Mouse (Mus musculus): Measurements from ENCODE around the gene Tpsg1.

Tpsg1 gene

DNA sequence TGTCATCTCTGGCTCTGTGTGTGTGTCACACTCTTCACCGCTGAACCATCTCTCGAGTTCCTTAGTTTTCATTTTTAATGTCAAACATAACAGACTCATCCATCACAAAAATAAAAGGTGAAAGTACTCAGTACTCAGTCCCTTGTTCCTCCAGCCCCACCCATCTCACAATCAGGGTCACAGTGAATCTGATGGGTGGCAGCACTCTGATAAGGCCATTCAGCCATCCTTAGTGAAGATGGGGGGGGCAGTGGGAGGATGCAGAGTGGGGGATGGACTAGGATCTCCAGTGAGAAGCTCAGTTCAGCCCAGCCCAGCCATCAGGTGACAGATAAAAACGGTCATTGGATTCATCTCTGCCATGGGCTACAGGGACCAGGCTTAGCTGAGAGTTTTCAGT is at the start of gene Tpsg1:
Tpsg1 (plus strand) TSS at position 301 of the 400 bp plus-strand sequence.
- no peak for DNase-seq

DNA sequence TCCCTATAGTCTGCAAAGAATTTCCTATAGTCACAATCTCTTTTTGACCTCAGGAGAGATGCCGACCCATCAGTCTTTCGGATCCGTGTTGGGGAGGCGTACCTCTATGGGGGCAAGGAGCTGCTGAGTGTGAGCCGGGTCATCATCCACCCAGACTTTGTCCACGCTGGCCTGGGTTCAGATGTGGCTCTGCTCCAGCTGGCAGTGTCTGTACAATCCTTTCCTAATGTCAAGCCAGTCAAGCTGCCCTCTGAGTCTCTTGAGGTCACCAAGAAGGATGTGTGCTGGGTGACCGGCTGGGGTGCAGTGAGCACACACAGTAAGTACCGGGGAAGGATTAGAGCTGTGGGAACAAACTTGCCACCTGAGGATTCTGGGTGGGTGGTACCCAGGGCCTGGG is 48.3 kb upstream of the Tpsg1 start:
- DNase-seq, result no peak

DNA sequence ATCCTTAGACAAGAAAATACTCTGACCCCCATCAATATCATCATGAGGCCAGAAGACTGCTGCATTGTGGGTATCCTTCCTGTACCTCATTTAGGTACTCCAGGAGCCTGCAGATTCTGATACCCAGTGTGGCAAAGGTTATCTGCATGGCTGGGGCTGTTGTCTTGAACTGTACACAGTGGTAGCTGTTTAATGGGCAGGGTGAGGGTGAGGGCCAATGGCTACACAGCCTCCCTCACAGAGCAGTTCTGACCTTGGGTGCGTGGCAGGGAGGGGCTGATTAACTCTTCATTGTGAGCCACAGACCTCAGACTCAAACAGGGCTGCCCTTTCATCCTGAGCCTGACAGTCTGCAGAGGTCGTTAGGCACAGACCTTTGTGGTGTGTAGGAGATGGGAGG is 46.1 kb upstream of the Tpsg1 start:
- no peak for DNase-seq

DNA sequence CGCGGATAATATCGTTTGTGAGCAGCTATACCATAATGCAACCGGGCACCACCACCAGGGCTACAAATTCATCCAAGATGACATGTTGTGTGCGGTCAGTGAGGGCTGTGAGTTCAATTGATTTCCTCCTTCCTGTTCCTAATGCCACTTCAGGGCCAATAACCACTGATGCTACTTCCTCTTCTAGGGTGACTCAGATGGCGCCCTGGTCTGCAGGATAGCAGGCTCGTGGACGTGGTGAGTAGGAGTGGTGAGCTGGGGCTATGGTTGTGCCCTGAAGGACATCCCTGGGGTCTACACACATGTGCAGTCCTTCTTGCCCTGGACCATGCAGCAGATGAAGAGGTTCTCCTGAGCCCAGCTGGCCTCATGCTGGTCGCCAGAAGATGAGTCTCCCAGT is 36.8 kb upstream of the Tpsg1 start:
- no peak for DNase-seq

DNA sequence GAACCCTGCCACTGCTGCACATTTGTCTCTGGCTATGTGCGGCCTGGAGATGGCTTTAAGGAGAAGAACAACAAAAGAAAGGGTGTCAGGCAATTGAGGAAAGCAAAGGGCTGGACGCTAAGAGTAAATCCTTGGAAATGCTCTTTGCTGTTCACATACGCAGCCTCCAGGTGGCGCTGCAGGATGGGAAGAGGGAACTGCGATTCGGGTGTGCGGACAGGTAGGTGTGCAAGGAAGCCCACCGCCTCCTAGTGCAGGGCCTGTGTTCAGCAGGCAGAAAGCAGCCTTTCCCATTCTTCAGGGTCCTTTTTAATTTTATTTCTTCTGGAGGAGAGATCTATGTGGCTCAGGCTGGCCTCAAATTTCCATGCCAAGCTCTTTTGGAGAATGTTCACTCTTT is 35.1 kb upstream of the Tpsg1 start:
- peak; percentile 85 for DNase-seq

DNA sequence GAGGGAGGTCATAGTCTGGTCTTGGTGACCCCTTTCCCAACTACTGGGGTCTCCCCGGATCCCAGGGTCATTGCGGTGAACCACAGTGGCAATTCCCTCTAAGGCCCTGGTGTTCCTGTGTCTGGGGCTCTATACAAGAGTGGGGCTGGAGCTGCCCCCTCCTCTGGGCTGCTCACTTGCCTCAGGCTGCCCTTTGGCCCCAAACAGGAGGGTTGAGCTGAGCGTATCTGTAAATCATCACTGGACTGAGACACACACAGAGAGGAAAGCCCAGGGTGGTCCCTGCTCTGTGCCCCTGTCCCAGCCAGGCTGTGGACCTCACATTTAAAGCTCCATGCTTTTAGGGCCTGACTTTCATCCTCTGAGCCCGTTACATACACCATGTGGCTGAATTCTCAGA is 30.9 kb upstream of the Tpsg1 start:
- DNase-seq, result no peak

DNA sequence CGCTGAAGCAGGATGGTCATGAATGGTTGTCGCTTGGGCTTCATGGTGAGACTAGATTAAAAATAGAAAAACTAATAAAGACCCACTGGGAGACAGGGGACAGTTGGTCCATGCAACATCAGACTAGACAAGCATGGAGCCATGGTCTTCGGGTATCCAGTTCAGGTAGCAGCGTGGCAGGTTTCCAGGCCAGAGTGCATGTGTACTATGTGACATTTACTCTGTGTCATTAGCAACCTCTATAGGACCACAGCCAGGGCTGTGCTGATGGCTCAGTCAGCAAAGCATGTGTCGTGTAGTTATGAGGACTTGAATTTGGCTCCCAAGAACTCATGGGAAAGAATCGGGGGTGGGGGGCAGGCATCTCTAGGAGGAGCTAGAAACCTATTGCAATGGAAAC is 29.1 kb upstream of the Tpsg1 start:
- DNase-seq, result no peak

DNA sequence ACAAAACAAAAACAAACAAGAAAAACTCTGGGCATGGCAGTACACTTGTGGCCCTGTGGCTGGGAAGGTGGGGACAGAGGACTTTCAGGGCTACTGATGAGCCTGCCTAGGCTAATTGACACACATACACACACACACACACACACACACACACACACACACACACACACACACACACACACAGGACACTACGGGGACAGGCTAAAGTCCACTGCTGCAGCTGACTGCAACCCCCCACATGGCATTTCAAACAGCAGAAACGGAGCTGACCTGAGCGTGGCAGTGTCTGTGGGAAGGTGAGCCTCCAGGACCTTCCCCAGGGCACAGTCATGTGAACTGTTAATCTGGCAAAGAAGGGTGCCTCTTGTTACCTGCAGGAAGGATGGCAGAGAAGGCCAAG is 27.6 kb upstream of the Tpsg1 start:
- DNase-seq, result no peak

DNA sequence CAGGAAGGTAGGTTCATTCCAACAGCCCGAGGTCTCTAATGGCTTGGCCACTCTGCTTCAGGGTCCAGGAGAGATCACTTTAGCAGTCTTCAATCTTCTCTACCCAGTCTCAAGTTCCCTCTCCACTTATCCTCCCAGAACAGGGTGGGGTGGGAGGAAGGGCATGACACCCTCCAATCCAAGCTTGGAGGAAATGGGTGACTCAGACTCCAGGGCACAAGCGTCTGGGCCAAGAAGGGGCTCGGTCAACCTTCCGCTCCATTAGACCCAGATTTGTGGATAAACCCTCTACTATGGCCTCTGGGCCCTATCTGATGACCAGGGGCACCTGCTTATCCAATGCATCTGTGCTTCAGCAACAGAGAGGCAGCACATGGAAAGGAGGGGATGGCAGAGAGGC is 23.6 kb upstream of the Tpsg1 start, which contains the start of gene Tpsab1:
Tpsab1 (minus strand) TSS at position 101 of the 400 bp plus-strand sequence.
- DNase-seq, result no peak

DNA sequence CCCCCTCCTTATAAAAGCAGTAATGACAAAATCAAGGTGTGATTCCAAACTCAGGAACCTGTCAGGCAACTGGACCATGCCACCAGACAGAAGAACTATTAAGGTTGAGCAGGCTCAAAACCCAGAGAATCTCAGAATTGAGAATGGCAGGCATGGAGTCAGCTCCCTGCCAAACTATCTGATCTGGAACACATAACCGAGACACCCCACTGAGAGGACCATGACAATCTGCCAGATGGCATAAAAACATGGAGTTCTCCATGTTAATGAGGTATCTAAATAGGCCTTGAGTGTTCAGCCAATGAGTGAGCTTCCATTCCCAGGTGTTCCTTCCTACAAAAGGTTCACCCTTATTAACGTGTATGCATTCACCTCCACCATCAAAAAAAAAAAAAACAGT is 7.8 kb upstream of the Tpsg1 start:
- DNase-seq, result no peak

DNA sequence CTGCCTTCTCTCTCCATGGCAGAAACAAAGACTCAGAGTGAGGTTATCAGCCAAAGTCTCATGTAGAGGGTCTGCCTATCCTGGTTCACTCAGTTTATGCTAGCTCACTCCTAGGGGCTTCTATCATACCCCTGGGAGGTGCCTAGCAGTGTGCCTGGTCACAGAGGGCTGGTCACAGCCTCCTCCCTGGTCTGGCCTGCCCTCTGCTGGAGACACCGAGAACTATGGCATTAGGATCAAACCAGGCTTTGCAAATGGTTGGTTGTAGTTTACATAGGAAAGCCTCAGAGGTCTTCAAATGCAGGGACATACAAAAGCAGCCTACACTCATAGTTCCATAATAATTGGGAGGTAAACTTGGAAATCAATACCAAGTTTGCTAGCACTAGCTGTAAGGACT is 5.3 kb upstream of the Tpsg1 start:
- peak; percentile 57 for DNase-seq

DNA sequence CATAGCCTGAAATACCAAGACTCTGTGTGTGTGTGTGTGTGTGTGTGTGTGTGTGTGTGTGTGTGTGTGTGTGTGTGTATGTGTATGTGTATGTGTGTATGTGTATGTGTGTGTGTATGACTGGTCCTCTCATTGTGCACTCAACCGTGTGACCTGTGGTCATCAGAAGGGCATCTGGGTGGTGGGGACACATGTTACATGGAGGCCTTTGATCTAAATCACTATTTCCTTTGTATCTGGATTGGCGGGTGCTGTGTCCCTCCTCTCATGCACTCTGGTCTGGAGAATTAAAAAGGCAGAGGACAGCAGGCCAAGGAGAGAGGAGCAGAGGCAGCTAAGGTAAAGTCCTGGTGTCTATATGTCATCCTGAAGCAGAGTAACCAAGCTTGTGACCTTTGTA is 3.1 kb upstream of the Tpsg1 start, which contains the start of gene Tpsb2:
Tpsb2 (plus strand) TSS at position 301 of the 400 bp plus-strand sequence.
- no peak for DNase-seq

DNA sequence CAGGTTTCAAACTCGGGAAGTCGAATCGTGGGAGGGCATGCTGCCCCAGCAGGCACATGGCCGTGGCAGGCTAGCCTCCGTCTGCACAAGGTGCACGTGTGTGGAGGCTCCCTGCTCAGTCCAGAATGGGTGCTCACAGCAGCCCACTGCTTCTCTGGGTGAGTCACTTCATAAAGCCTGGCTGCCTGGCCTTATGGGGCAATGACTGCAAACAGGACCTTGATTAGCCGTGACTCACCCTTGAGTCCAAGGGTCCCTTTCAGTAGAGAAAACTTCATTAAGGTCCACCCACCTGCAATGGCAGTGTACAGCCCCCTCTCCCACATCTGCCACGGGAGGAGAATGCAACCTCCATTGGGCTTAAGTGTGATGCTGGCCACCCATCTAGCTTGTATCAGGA is 3.4 kb downstream of the Tpsg1 start:
- no peak for DNase-seq

DNA sequence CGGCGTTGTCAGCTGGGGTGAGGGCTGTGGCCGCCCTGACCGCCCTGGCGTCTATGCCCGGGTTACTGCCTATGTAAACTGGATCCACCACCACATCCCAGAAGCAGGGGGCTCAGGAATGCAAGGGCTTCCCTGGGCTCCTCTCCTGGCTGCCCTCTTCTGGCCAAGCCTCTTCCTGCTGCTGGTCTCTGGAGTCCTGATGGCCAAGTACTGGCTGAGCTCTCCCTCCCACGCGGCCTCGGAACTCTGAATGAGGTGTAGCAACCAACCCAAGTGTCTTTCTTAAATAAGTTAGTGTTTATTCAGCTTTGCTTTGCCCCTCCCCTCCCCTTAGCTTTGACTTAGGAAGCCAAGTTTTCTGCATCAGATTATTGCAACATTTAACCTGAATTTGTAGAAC is 4.9 kb downstream of the Tpsg1 start:
- peak; percentile 44 for DNase-seq

DNA sequence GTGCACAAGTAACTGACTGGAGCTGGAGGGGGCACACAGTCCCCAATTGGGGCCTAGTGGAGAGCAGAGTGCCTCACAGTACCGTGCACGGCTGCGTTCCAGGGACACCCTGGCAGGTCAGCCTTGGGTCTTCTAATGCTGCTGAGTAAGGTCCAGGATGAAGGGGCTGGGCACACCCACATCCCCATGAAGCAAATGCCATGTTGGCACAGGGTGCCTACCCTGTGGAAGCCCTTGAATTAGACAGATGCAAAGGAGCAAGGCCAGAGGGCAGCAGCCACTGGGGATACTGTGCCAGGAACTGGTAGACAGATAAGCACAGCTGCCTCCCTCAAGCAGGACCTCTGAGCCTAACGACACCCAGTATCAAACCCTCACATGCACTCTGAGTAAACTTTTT is 25.5 kb downstream of the Tpsg1 start:
- DNase-seq, result no peak

DNA sequence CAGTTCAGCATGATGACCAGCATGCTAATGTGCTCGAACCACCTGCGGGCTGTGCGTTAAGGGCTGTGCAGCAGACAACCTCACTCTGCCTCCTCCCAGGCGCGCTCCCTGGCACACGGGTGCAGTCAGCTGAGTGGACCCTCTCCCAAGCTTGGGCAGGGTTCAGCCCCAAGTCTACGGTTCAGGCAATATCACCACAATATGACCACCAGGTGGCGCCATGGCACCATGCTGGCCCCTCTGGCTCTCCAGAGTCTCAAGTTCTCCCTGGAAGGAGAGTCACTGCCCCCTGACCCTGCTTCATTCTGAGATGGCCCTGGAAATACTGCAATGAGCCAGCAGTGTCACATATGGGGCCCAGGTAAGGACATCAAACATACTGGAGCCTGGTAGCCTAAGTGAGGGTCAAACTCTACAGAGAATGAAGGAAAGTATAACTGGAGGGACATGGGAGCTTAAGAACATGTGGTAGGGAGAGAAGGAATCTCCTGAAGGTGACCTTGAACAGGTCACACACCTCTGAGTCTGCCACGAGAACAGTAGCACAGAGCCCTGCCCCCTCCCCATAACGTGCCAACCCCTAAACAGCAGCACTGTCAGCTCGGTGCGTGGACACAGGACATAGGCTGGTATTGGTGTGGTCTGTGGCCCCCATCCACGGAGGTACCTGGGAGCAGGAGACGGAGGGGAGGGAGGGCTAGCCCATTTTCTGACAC is 28.9 kb downstream of the Tpsg1 start:
- peak; percentile 83 for DNase-seq

DNA sequence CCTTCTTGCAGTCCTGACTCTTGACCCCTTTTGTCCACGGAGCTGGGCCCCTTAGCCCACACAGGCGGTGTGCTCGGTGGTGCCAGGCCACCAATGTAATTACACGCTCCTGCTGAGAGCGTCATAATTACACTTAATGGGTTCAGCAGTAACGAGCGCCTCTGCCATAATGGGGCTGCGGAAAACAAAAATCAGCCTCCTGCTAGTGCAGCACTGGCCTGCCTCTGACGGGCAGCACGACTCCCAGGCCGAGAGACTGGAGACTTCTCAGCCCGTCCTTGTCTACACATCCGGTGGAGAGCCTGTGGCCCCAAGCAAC is 29.4 kb downstream of the Tpsg1 start:
- DNase-seq, result no peak

DNA sequence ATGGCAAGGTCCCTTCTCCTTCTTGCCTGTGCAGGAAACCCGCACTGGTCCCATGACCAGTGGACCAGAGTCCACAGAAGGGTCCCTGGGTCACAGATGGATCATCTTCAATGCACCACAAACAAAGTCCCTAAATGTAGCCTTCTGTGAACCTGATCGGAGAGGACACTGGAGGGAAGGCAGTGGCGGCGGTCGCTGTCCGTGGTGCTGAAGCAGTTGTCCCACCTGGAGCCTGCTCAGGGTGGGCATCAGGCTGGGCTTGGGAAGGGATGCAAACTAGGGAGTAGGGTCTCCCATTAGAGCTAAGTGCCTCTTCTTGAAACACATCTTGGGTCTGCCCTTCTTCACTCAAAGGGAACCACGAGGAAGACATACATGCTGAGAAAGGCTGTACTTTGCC is 31.4 kb downstream of the Tpsg1 start:
- peak; percentile 75 for DNase-seq

DNA sequence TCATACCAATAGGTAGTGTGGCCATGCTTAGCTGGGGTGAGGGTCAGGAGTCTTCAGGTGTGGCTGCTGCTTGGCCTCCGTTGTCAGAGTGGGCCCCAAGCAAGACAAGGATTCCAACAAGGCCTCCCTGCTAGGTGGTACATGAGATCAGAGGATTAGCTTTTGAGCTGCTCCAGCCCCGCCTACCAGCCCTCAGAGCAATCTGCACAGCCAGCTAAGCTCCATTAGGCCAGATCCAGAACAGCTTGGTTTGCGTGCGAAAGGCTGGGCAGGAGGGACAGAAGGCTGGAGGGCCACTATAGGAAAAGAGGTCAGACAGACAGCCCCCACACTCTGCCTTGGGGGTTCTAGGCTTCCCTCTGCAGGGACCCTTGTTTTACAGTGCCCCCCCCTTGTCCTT is 32.4 kb downstream of the Tpsg1 start:
- no peak for DNase-seq

DNA sequence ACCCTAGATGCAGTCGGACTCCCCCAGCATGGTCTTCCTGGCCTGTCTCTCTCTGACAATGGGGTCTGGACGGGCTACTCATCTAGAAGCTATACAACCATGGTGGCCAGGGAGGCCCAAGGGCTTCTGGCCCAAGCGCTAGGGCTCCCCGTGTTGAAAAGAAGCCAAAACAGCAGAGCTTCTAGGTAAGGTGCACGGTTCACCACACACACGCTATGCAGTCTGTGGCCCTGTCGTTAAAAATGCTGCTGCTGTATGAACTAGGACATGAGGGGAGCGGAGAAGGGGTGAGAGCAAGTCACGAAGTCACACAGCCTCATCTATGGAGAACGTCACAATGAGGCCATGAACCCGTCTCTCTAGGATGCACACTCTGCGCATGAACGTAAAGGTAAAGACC is 33.2 kb downstream of the Tpsg1 start:
- no peak for DNase-seq

DNA sequence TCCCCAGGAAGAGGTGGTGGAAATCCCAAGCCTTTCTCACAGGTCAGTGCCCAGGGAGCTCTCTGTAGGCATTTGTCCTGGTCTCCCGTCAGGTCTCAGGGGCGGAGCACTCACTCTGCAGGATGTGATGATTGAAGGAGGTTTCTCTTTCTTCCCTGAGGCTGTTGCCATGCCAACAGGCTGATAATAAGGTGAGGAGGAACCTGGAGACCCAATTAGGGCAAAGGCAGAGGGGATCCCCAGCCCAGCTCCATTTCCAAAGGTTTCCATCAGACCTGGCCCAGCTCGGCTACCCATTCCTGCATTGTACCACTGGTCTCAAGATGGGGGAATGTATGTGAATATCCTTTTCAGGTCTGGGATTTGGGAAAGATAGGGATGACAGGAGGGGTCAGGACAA is 35.1 kb downstream of the Tpsg1 start:
- DNase-seq, result no peak

DNA sequence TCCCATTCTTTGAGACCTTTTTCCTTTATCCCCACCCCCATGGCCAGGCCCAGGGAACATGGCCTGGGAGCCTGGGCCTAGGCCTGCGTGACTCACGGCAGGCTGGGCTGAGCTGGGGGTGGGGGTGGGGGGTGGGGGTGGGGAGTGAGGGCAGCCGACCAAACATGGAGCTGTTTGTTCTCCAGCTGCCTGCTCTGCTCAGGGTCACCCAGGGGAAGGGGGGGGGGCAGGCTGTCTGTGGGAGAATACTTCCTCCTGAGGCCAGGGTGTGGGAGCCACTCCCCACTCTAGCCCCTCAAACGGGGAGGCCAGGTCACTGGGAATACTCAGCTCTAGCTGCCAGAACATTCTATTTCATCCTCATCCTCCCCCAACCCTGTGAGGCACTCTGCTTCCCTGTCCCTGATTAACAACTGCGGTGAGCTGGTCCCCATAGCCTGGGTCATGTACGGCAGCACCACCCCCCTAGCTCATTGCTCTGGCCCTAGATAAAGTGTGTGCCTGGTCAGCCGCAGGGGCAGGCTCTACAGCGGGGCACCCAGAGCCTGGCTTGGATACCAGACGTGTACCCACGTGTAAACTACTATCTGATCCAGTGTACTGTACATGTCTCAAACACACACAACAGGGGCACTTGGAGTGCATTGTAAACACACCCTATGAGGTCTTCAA is 36.3 kb downstream of the Tpsg1 start:
- DNase-seq, result peak; percentile 37

DNA sequence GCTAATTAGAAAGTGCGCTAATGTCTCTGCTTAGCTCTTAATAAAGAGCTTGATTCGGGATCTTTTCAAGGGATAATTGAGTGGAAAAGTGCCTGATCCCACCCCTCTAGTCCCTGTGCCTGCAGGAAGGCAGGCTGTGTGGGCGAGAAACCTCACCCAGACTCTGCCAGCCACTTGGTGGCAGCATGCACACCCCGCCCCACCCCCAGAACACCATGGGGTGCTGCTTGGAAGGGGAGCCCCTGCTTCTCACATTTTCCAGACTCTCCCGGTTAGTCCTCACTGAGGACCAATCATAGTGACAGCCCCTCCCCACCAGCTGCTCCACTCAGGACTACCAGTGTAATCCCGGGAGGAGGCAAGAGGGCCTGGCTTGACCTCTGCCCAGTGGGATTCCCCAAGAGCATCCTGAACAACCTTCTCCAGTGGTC is 37.0 kb downstream of the Tpsg1 start:
- DNase-seq, result no peak

DNA sequence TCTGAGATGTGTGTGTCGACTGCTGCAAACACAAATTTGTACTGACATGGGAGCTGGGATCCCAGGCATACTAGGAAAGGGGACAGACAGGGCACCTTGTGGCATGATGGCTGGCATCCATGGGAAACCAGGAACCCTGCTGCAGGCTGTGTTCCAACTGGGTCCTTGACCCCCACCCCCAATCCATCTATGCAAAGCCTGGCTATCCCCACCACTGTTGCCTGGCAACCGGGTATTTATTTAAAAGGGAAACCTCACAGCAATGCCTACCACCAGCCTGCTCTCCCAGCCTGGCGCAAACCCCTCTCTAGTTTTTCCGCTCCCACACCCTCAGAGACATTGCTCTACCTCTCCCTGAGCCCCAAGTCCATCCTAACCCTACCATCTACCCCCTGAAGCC is 38.3 kb downstream of the Tpsg1 start:
- no peak for DNase-seq

All from embryo, embryonic 11 days (tissue).